Mouse (Mus musculus): Measurements from ENCODE around the gene Kpna7. TPM values are rescaled to one million over a fixed set of nuclear protein-coding genes. Genes with fewer than 3 reads are reported as not detected.
"Not testable (repeated sequence)": the region's sequence is repeated elsewhere in the genome, so short reads cannot be mapped to it uniquely, and the experiment has no call there.

Gene Kpna7
- total and polyA plus RNA-seq, 3 experiments: 0.35 to 2.2 TPM; not detected in 1

DNA sequence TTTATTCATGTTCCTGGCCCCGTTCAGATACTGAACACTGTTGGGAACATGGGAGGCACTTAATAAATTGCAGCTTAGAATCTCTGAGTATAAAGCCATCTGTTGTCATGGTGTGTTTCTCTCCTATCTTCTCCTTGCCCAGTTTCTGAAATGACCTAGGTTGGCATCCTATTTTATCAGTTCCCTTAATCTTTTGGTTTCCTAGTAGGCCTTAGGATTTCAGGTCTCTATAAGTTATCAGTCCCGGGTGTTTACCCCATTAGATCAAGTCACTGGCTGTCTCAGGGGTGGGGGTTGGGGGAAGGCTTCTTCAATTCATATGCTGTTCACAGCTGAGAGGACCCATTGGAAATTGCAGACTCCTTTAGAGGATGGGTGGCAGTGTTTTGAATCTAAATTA is 992 bp upstream of the Kpna7 start:
- DNase-seq (ENCODE audit: low read depth, low spot score): no peak
- H3K4me1 ChIP-seq (ENCODE audit: control insufficient read depth in 1 of 2, insufficient read depth in 2 of 2, low read length in 2 of 2): peaks cover 12 to 15% of the 10 kb centered on the region in 2 experiments
- peak overlapping the region; percentile 94 for H3K9ac ChIP-seq (ENCODE audit: control insufficient read depth, low read depth, low read length, poor library complexity, severe bottlenecking)
- no peaks in the 10 kb centered on the region for H3K27me3 ChIP-seq (ENCODE audit: control insufficient read depth in 1 of 2, insufficient read depth in 2 of 2, low read length in 2 of 2)
- peak overlapping the region; percentile 73 to 97 for H3K4me3 ChIP-seq (ENCODE audit: control insufficient read depth in 1 of 2, insufficient read depth in 1 of 2, low read depth in 2 of 2, low read length in 2 of 2)
- H3K36me3 ChIP-seq (ENCODE audit: control insufficient read depth in 1 of 2, insufficient read depth in 2 of 2, low read length in 2 of 2): peaks cover 9 to 25% of the 10 kb centered on the region in 2 experiments
- peak overlapping the region; percentile 29; the same call in 1 of the 2 replicates for H3K27ac ChIP-seq (ENCODE audit: control insufficient read depth, low read depth, low read length)
- H3K9me3 ChIP-seq (replicated peaks; ENCODE audit: insufficient read depth, low read length): no peaks in the 10 kb centered on the region
- TF ChIP-seq POLR2AphosphoS5 (IDR thresholded peaks at IDR 0.05; ENCODE audit: borderline replicate concordance, low read depth, low read length) (no peak), GATA1 (IDR thresholded peaks at IDR 0.05; ENCODE audit: low read depth, low read length) (peak; percentile 57; the same call in 1 of the 2 replicates), ELF1 (IDR thresholded peaks at IDR 0.05; ENCODE audit: low read depth, low read length) (no peak), SIN3A (IDR thresholded peaks at IDR 0.05; ENCODE audit: low read length) (0 out of 2 replicates have a peak, but pooled peaks have one; percentile 18), MYB (IDR thresholded peaks at IDR 0.05; ENCODE audit: low read depth, low read length) (no peak), TCF12 (IDR thresholded peaks at IDR 0.05; ENCODE audit: low read depth, low read length) (no peak)
- peaks cover 44% of the 10 kb centered on the region for H3K79me2 ChIP-seq (ENCODE audit: control insufficient read depth, insufficient read depth, low read length, poor library complexity)

GRCm38 (mm10) chr5:145083201-145083600 is 629 bp downstream of the Kpna7 start:
- not testable (repeated sequence) for H3K9me3 ChIP-seq (replicated peaks; ENCODE audit: insufficient read depth, low read length); H3K27me3 ChIP-seq (ENCODE audit: control insufficient read depth in 1 of 2, insufficient read depth in 2 of 2, low read length in 2 of 2); DNase-seq (ENCODE audit: low read depth, low spot score); H3K4me1 ChIP-seq (ENCODE audit: control insufficient read depth in 1 of 2, insufficient read depth in 2 of 2, low read length in 2 of 2)
- Histone ChIP-seq H3K36me3 (ENCODE audit: control insufficient read depth in 1 of 2, insufficient read depth in 2 of 2, low read length in 2 of 2) (peaks cover 3 to 12% of the 10 kb centered on the region in 2 experiments), H3K4me3 (ENCODE audit: control insufficient read depth in 1 of 2, insufficient read depth in 1 of 2, low read depth in 2 of 2, low read length in 2 of 2) (peak overlapping the region; percentile 42 to 63; a peak in 3 of 4 replicates), H3K27ac (ENCODE audit: control insufficient read depth, low read depth, low read length) (peak overlapping the region; percentile 44), H3K9ac (ENCODE audit: control insufficient read depth, low read depth, low read length, poor library complexity, severe bottlenecking) (peak overlapping the region; percentile 74), H3K79me2 (ENCODE audit: control insufficient read depth, insufficient read depth, low read length, poor library complexity) (peaks cover 37% of the 10 kb centered on the region)

- no peak for DNase-seq (ENCODE audit: low read depth, low spot score)
- Histone ChIP-seq H3K79me2 (ENCODE audit: control insufficient read depth, insufficient read depth, low read length, poor library complexity) (peaks cover 30% of the 10 kb centered on the region), H3K36me3 (ENCODE audit: control insufficient read depth in 1 of 2, insufficient read depth in 2 of 2, low read length in 2 of 2) (peaks cover 3 to 11% of the 10 kb centered on the region in 2 experiments), H3K27me3 (ENCODE audit: control insufficient read depth in 1 of 2, insufficient read depth in 2 of 2, low read length in 2 of 2) (0 out of 4 replicates have a peak, but pooled peaks cover 0 to 2% of the 10 kb centered on the region in 2 experiments), H3K4me3 (ENCODE audit: control insufficient read depth in 1 of 2, insufficient read depth in 1 of 2, low read depth in 2 of 2, low read length in 2 of 2) (no peak overlapping the region), H3K27ac (ENCODE audit: control insufficient read depth, low read depth, low read length) (no peak overlapping the region), H3K9ac (ENCODE audit: control insufficient read depth, low read depth, low read length, poor library complexity, severe bottlenecking) (no peak overlapping the region), H3K9me3 (replicated peaks; ENCODE audit: insufficient read depth, low read length) (no peaks in the 10 kb centered on the region), H3K4me1 (ENCODE audit: control insufficient read depth in 1 of 2, insufficient read depth in 2 of 2, low read length in 2 of 2) (peaks cover 4 to 6% of the 10 kb centered on the region in 2 experiments; a peak in 2 of 4 replicates)
- no peak for TF ChIP-seq SIN3A (IDR thresholded peaks at IDR 0.05; ENCODE audit: low read length)
- no peak for TF ChIP-seq ZMIZ1 (IDR thresholded peaks at IDR 0.05; ENCODE audit: low read depth, low read length)
- no peak for TF ChIP-seq POLR2AphosphoS5 (IDR thresholded peaks at IDR 0.05; ENCODE audit: borderline replicate concordance, low read depth, low read length)
- no peak for TF ChIP-seq USF1 (IDR thresholded peaks at IDR 0.05; ENCODE audit: low read depth, low read length)
- no peak for TF ChIP-seq MAZ (IDR thresholded peaks at IDR 0.05; ENCODE audit: low read depth, low read length)
- no peak for TF ChIP-seq RCOR1 (IDR thresholded peaks at IDR 0.05; ENCODE audit: low read depth, low read length)
- TF ChIP-seq POLR2AphosphoS2 (IDR thresholded peaks at IDR 0.05; ENCODE audit: low read length): no peak
- TF ChIP-seq MAX (IDR thresholded peaks at IDR 0.05; ENCODE audit: low read length): no peak
- no peak for TF ChIP-seq E2F4 (IDR thresholded peaks at IDR 0.05; ENCODE audit: borderline replicate concordance, low read depth, low read length)
- TF ChIP-seq ELF1 (IDR thresholded peaks at IDR 0.05; ENCODE audit: low read depth, low read length): no peak
- TF ChIP-seq ZKSCAN1 (IDR thresholded peaks at IDR 0.05; ENCODE audit: low read depth, low read length): no peak
Measured at GRCm38 (mm10) chr5:145081866-145082613, 1.8 kb downstream of the Kpna7 start.

Data from MEL (cell line).